Mouse (Mus musculus): ENCODE data around the gene Pank4. TPM values are rescaled to one million over a fixed set of nuclear protein-coding genes. Genes with fewer than 3 reads are reported as not detected.

The Pank4 gene
- polyA plus RNA-seq, 1 experiment from 2014 or later: 44.2 TPM

DNA sequence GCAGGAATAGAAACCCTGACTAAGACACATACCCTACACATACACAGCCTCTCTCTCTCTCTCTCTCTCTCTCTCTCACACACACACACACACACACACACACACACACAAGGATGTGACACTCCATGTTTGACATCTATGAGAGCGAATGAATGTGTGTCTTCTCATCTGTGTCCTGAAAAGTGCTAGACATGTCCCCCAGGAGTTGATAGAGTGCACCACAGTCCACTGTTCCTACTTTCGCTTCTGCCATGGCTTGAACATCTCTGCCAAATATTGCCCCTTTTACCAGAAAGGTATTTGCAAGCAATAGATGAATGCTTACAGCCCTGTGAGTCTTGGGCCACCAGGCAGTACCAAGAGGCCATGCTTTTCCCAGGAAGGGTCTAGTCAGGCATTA is 23.8 kb upstream of the Pank4 start:
- Histone ChIP-seq H3K27me3 (ENCODE audit: control insufficient read depth, insufficient read depth, low read length) (no peaks in the 10 kb centered on the region), H3K9me3 (replicated peaks; ENCODE audit: control insufficient read depth, low read length) (no peaks in the 10 kb centered on the region), H3K36me3 (ENCODE audit: control insufficient read depth, insufficient read depth) (no peaks in the 10 kb centered on the region), H3K9ac (ENCODE audit: low read length) (no peak overlapping the region), H3K4me1 (ENCODE audit: control insufficient read depth, insufficient read depth, low read length) (no peaks in the 10 kb centered on the region), H3K27ac (ENCODE audit: low read length) (no peak overlapping the region), H3K4me3 (ENCODE audit: low read length) (no peak overlapping the region), H3K4me2 (ENCODE audit: low read depth, low read length) (no peak overlapping the region)
- no peak for ATAC-seq (replicated peaks; ENCODE audit: extremely low read depth, insufficient read depth, low FRiP score)
- 89% methylated on average over 2 of the region's 2 CpGs for WGBS

GRCm38 (mm10) chr4:154941831-154942230 is 22.1 kb upstream of the Pank4 start:
- Histone ChIP-seq H3K4me1 (ENCODE audit: control insufficient read depth, insufficient read depth, low read length) (peaks cover 6% of the 10 kb centered on the region), H3K36me3 (ENCODE audit: control insufficient read depth, insufficient read depth) (no peaks in the 10 kb centered on the region), H3K27ac (ENCODE audit: low read length) (no peak overlapping the region), H3K9me3 (replicated peaks; ENCODE audit: control insufficient read depth, low read length) (no peaks in the 10 kb centered on the region), H3K27me3 (ENCODE audit: control insufficient read depth, insufficient read depth, low read length) (no peaks in the 10 kb centered on the region), H3K4me3 (ENCODE audit: low read length) (no peak overlapping the region), H3K4me2 (ENCODE audit: low read depth, low read length) (no peak overlapping the region), H3K9ac (ENCODE audit: low read length) (no peak overlapping the region)
- no peak for ATAC-seq (replicated peaks; ENCODE audit: extremely low read depth, insufficient read depth, low FRiP score)
- 79% methylated on average over 5 of the region's 5 CpGs for WGBS

DNA sequence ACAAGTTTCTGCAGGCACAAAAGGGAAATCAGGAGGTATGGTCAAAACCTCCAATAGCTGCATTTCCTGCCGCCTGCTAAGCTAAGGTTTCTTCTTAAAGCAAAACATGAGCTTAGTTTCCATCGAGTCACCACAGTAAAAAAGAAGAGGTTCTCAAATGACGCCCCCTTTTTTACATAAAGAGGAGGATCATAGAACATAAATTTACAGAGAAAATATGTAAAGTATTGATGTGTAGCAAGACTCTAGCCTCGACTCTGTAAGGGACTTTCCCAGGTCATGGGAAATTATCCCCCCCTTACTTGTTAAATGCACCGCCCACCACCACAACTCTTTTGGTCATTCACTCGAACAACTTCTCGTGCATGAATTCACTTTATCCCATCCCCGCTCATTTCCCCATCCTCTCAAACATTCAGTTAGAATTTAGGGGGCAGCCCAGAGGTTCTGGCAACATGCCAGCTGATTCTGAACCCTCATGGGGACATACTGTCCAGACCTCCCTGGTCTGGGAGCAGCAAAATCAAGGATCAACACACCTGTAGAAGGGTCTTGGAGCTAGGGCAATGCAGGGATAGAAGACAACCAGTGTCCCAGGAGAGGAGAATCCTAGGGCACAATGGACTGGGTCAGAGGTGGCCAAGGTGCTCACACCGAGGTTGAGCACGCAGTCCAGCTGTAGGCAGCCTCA is 21.1 kb upstream of the Pank4 start:
- H3K36me3 ChIP-seq (ENCODE audit: control insufficient read depth, insufficient read depth): no peaks in the 10 kb centered on the region
- no peaks in the 10 kb centered on the region for H3K27me3 ChIP-seq (ENCODE audit: control insufficient read depth, insufficient read depth, low read length)
- 77% methylated on average over 10 of the region's 10 CpGs for WGBS
- H3K4me2 ChIP-seq (ENCODE audit: low read depth, low read length): no peak overlapping the region
- no peak overlapping the region for H3K9ac ChIP-seq (ENCODE audit: low read length)
- H3K27ac ChIP-seq (ENCODE audit: low read length): no peak overlapping the region
- H3K4me1 ChIP-seq (ENCODE audit: control insufficient read depth, insufficient read depth, low read length): peaks cover 6% of the 10 kb centered on the region
- H3K9me3 ChIP-seq (replicated peaks; ENCODE audit: control insufficient read depth, low read length): no peaks in the 10 kb centered on the region
- no peak overlapping the region for H3K4me3 ChIP-seq (ENCODE audit: low read length)
- ATAC-seq (replicated peaks; ENCODE audit: extremely low read depth, insufficient read depth, low FRiP score): no peak

DNA sequence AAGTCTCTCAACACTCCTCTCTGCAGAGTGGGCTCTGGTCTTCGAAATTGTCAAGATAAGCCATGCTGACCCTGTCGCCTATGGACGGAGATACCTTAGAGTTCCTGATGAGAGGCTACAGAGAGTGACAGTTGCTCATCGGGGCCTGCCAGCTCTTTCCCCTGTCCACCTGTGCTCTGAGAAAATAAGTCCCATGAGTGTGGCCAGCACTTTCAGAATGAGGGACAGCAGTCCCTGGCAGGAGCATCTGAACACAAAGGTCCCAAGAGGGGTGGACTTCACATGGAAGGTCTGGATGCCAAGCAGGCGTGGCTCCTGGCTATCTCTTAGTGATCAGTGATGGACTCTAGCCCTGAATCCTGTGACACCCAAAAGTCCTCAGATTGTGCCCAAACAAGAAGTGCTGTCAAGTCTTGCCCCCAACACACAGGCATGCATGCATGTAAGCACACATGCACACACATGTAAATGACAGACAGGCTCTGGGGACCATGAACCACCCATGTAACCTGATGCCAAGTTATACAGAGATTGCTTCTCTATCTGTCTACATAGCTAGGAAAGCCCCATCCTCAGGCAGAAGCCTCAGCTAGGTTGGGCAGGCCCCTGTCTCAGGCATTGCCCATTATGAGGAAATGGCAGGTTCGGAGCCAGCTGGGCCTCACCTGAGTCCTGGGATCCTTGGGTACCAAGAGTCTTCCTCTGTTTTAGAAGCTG is 20.4 kb upstream of the Pank4 start:
- WGBS: 69% methylated on average over 6 of the region's 6 CpGs
- H3K4me1 ChIP-seq (ENCODE audit: control insufficient read depth, insufficient read depth, low read length): peaks cover 8% of the 10 kb centered on the region
- H3K9me3 ChIP-seq (replicated peaks; ENCODE audit: control insufficient read depth, low read length): no peaks in the 10 kb centered on the region
- no peak overlapping the region for H3K4me2 ChIP-seq (ENCODE audit: low read depth, low read length)
- no peak overlapping the region for H3K9ac ChIP-seq (ENCODE audit: low read length)
- no peaks in the 10 kb centered on the region for H3K36me3 ChIP-seq (ENCODE audit: control insufficient read depth, insufficient read depth)
- H3K27ac ChIP-seq (ENCODE audit: low read length): no peak overlapping the region
- ATAC-seq (replicated peaks; ENCODE audit: extremely low read depth, insufficient read depth, low FRiP score): no peak
- no peak overlapping the region for H3K4me3 ChIP-seq (ENCODE audit: low read length)
- peaks cover 5% of the 10 kb centered on the region for H3K27me3 ChIP-seq (ENCODE audit: control insufficient read depth, insufficient read depth, low read length)

- H3K27me3 ChIP-seq (ENCODE audit: control insufficient read depth, insufficient read depth, low read length): peaks cover 12% of the 10 kb centered on the region
- no peak overlapping the region for H3K27ac ChIP-seq (ENCODE audit: low read length)
- H3K4me1 ChIP-seq (ENCODE audit: control insufficient read depth, insufficient read depth, low read length): peaks cover 8% of the 10 kb centered on the region
- no peak overlapping the region for H3K4me2 ChIP-seq (ENCODE audit: low read depth, low read length)
- no peaks in the 10 kb centered on the region for H3K9me3 ChIP-seq (replicated peaks; ENCODE audit: control insufficient read depth, low read length)
- WGBS: 21% methylated on average over 2 of the region's 2 CpGs
- ATAC-seq (replicated peaks; ENCODE audit: extremely low read depth, insufficient read depth, low FRiP score): peak; percentile 71
- H3K9ac ChIP-seq (ENCODE audit: low read length): no peak overlapping the region
- no peaks in the 10 kb centered on the region for H3K36me3 ChIP-seq (ENCODE audit: control insufficient read depth, insufficient read depth)
- no peak overlapping the region for H3K4me3 ChIP-seq (ENCODE audit: low read length)
Observed at GRCm38 (mm10) chr4:154944121-154944590, 19.8 kb upstream of the Pank4 start.

GRCm38 (mm10) chr4:154946319-154946718 is 17.6 kb upstream of the Pank4 start:
- H3K36me3 ChIP-seq (ENCODE audit: control insufficient read depth, insufficient read depth): no peaks in the 10 kb centered on the region
- WGBS: 4% methylated on average over 8 of the region's 8 CpGs
- no peaks in the 10 kb centered on the region for H3K9me3 ChIP-seq (replicated peaks; ENCODE audit: control insufficient read depth, low read length)
- peaks cover 29% of the 10 kb centered on the region for H3K27me3 ChIP-seq (ENCODE audit: control insufficient read depth, insufficient read depth, low read length)
- peak overlapping the region; percentile 64 for H3K4me2 ChIP-seq (ENCODE audit: low read depth, low read length)
- ATAC-seq (replicated peaks; ENCODE audit: extremely low read depth, insufficient read depth, low FRiP score): peak; percentile 89
- peak overlapping the region; percentile 52 for H3K9ac ChIP-seq (ENCODE audit: low read length)
- H3K27ac ChIP-seq (ENCODE audit: low read length): peak overlapping the region; percentile 56; the same call in 1 of the 2 replicates
- peaks cover 8% of the 10 kb centered on the region for H3K4me1 ChIP-seq (ENCODE audit: control insufficient read depth, insufficient read depth, low read length)
- peak overlapping the region; percentile 44 for H3K4me3 ChIP-seq (ENCODE audit: low read length)

DNA sequence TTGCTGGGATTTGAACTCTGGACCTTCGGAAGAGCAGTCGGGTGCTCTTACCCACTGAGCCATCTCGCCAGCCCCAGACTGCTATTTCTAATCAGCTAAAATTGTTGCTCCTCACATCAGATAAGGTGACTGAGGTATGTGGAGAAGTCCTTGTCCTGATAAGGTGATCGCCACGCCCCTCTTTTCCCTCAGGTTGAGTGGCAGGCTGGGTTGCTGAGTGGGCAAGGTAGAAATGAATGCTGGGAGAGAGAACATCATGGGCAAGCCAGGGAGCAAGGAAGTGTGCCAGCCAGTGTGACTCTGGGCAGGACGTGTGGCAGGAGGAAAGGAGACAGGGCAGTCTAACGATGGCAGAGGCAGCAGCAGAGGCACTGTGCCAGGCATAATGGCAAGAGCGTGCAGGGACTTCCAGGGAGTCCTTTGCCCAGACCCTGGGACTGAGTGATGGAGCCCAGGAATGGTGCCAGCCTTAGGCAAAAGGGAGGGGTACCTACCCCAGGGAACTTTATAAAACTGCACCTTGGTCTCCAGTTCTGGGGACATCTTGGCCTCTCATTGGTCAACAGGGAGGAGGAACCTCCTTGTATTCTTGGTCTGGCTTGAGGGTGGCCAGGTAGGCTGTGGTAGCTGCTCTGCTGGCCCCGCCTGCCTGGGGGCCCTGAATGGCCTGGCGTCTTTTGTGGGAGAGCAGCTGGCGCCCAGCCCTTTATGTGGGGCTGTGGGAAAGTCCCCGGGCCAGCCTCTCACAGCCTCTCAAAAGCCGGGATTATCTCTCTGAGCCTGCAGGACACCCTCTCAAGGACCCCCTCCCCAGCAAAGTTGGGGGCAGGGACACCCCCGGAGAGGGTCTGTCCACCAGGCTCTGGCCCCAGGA is 15.6 kb upstream of the Pank4 start:
- H3K4me1 ChIP-seq (ENCODE audit: control insufficient read depth, insufficient read depth, low read length): peaks cover 8% of the 10 kb centered on the region
- H3K36me3 ChIP-seq (ENCODE audit: control insufficient read depth, insufficient read depth): no peaks in the 10 kb centered on the region
- ATAC-seq (replicated peaks; ENCODE audit: extremely low read depth, insufficient read depth, low FRiP score): no peak
- no peak overlapping the region for H3K9ac ChIP-seq (ENCODE audit: low read length)
- no peaks in the 10 kb centered on the region for H3K9me3 ChIP-seq (replicated peaks; ENCODE audit: control insufficient read depth, low read length)
- 42% methylated on average over 14 of the region's 14 CpGs for WGBS
- H3K27ac ChIP-seq (ENCODE audit: low read length): no peak overlapping the region
- H3K27me3 ChIP-seq (ENCODE audit: control insufficient read depth, insufficient read depth, low read length): peaks cover 47% of the 10 kb centered on the region
- H3K4me3 ChIP-seq (ENCODE audit: low read length): no peak overlapping the region
- no peak overlapping the region for H3K4me2 ChIP-seq (ENCODE audit: low read depth, low read length)

- H3K27ac ChIP-seq (ENCODE audit: low read length): no peak overlapping the region
- ATAC-seq (replicated peaks; ENCODE audit: extremely low read depth, insufficient read depth, low FRiP score): no peak
- H3K4me1 ChIP-seq (ENCODE audit: control insufficient read depth, insufficient read depth, low read length): peaks cover 8% of the 10 kb centered on the region
- H3K4me3 ChIP-seq (ENCODE audit: low read length): no peak overlapping the region
- whole genome bisulfite sequencing: 63% methylated on average over 6 of the region's 6 CpGs
- H3K9ac ChIP-seq (ENCODE audit: low read length): no peak overlapping the region
- no peak overlapping the region for H3K4me2 ChIP-seq (ENCODE audit: low read depth, low read length)
- H3K9me3 ChIP-seq (replicated peaks; ENCODE audit: control insufficient read depth, low read length): no peaks in the 10 kb centered on the region
- peaks cover 55% of the 10 kb centered on the region for H3K27me3 ChIP-seq (ENCODE audit: control insufficient read depth, insufficient read depth, low read length)
- H3K36me3 ChIP-seq (ENCODE audit: control insufficient read depth, insufficient read depth): no peaks in the 10 kb centered on the region
Observed at GRCm38 (mm10) chr4:154948940-154949588, 14.9 kb upstream of the Pank4 start.
